Mouse (Mus musculus): ENCODE data around the gene Igf1r. TPM values are rescaled to one million over a fixed set of nuclear protein-coding genes. Genes with fewer than 3 reads are reported as not detected.
A peak's percentile ranks its signal among the peaks of the same experiment; 100 is the strongest.
"Not testable (repeated sequence)": the region's sequence is repeated elsewhere in the genome, so short reads cannot be mapped to it uniquely, and the experiment has no call there.

Gene Igf1r
- polyA plus RNA-seq, 1 experiment from 2014 or later: 9.6 TPM

- Histone ChIP-seq H3K4me2 (no peak overlapping the region), H3K4me1 (peaks cover 9% of the 10 kb centered on the region), H3K27ac (no peak overlapping the region), H3K9me3 (replicated peaks) (no peaks in the 10 kb centered on the region), H3K27me3 (replicated peaks) (peaks cover 10% of the 10 kb centered on the region), H3K9ac (no peak overlapping the region), H3K4me3 (no peak overlapping the region), H3K36me3 (no peaks in the 10 kb centered on the region)
- ATAC-seq: no peak
- WGBS (ENCODE audit: insufficient replicate concordance): 70% methylated on average over 6 of the region's 6 CpGs
Observed at GRCm38 (mm10) chr7:68271816-68272215, 319.2 kb downstream of the Igf1r start.

DNA sequence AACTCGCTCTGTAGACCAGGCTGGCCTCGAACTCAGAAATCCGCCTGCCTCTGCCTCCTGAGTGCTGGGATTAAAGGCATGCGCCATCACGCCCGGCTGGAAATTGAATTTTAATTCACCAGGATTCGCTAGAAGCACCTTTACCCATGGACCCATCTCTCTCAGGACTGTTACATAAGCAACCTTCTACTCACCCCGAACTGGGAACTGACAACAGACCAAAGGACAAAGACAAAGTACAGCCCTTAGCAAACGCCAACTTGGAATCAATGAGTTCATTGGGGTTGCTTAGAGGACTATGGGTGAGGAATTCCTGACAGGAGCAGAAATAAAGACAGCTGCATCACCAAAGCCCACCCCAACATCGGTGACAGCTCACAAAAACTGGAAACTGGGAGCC is 320.0 kb downstream of the Igf1r start:
- ATAC-seq: no peak
- Histone ChIP-seq H3K9ac (no peak overlapping the region), H3K4me3 (no peak overlapping the region), H3K4me1 (peaks cover 9% of the 10 kb centered on the region), H3K4me2 (no peak overlapping the region), H3K9me3 (replicated peaks) (no peaks in the 10 kb centered on the region), H3K36me3 (no peaks in the 10 kb centered on the region), H3K27ac (no peak overlapping the region), H3K27me3 (replicated peaks) (peaks cover 10% of the 10 kb centered on the region)
- 64% methylated on average over 10 of the region's 10 CpGs for WGBS (ENCODE audit: insufficient replicate concordance)

- Histone ChIP-seq H3K4me1 (peaks cover 9% of the 10 kb centered on the region), H3K9me3 (replicated peaks) (no peaks in the 10 kb centered on the region), H3K27me3 (replicated peaks) (peaks cover 10% of the 10 kb centered on the region), H3K9ac (no peak within 1 kb of the TSS), H3K36me3 (no peaks in the 10 kb centered on the region), H3K27ac (no peak within 1 kb of the TSS), H3K4me3 (no peak within 1 kb of the TSS), H3K4me2 (no peak within 1 kb of the TSS)
- no peak for ATAC-seq
Observed at GRCm38 (mm10) chr7:68273515-68273914, 320.9 kb downstream of the Igf1r start, which contains the start of gene Fam169b. TSS of gene Fam169b (plus strand) at chr7:68273839.

DNA sequence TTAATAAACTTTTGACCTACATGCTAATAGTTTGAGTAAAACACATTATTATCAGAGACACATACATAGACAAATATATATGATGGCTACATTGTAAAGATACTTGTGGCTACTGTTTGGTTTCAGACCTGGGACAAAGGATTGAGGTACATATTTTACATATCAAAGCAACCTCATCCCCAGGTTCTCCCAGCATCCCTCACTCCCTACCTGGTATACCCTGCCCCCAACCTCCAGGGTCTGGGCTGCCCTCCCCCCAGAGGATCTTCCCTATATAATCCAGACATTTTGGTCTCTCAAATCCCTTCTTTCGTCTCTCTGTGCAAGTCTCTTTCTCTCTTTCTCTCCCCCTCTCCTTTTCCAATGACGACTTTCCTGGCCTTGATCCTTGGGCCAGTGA is 321.6 kb downstream of the Igf1r start:
- H3K36me3 ChIP-seq: no peaks in the 10 kb centered on the region
- no peak overlapping the region for H3K4me2 ChIP-seq
- 63% methylated on average over 2 of the region's 2 CpGs for WGBS (ENCODE audit: insufficient replicate concordance)
- H3K4me3 ChIP-seq: no peak overlapping the region
- H3K27ac ChIP-seq: no peak overlapping the region
- no peak for ATAC-seq
- no peak overlapping the region for H3K9ac ChIP-seq
- peaks cover 9% of the 10 kb centered on the region for H3K4me1 ChIP-seq
- H3K9me3 ChIP-seq (replicated peaks): no peaks in the 10 kb centered on the region
- H3K27me3 ChIP-seq (replicated peaks): peaks cover 10% of the 10 kb centered on the region

- H3K4me2 ChIP-seq: no peak overlapping the region
- no peaks in the 10 kb centered on the region for H3K36me3 ChIP-seq
- no peak overlapping the region for H3K9ac ChIP-seq
- no peak overlapping the region for H3K27ac ChIP-seq
- H3K27me3 ChIP-seq (replicated peaks): peaks cover 10% of the 10 kb centered on the region
- 58% methylated on average over 9 of the region's 9 CpGs for WGBS (ENCODE audit: insufficient replicate concordance)
- no peak for ATAC-seq
- H3K4me1 ChIP-seq: peaks cover 9% of the 10 kb centered on the region
- H3K4me3 ChIP-seq: no peak overlapping the region
- no peaks in the 10 kb centered on the region for H3K9me3 ChIP-seq (replicated peaks)
Observed at GRCm38 (mm10) chr7:68274951-68275350, 322.3 kb downstream of the Igf1r start.

DNA sequence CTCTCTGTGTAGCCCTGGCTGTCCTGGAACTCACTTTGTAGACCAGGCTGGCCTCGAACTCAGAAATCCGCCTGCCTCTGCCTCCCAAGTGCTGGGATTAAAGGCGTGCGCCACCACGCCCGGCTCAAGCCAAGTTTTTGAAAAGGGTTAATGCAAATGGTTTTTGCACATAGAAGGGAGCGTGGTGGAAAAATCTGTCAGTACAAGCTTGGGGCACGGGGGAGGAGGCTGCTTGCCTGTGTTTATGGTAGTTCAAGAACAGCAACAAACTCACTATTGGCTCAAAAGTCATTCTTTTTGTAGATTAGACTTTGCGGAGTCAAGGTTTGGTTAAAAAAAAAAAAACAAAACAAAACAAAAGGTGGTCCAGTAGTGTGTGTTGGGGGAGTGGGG is 322.8 kb downstream of the Igf1r start:
- H3K36me3 ChIP-seq; H3K27ac ChIP-seq; H3K9ac ChIP-seq; H3K9me3 ChIP-seq (replicated peaks); ATAC-seq; H3K4me1 ChIP-seq: not testable (repeated sequence)
- 33% methylated on average over 9 of the region's 9 CpGs for WGBS (ENCODE audit: insufficient replicate concordance)
- H3K4me3 ChIP-seq: peak overlapping the region; percentile 54
- peak overlapping the region; percentile 83 for H3K4me2 ChIP-seq
- H3K27me3 ChIP-seq (replicated peaks): peaks cover 10% of the 10 kb centered on the region

GRCm38 (mm10) chr7:68275838-68276731 is 323.5 kb downstream of the Igf1r start:
- 10% methylated on average over 35 of the region's 36 CpGs for WGBS (ENCODE audit: insufficient replicate concordance)
- H3K9ac ChIP-seq: peak overlapping the region; percentile 32
- peaks cover 9% of the 10 kb centered on the region for H3K4me1 ChIP-seq
- peak overlapping the region; percentile 83 for H3K4me2 ChIP-seq
- H3K36me3 ChIP-seq: no peaks in the 10 kb centered on the region
- no peaks in the 10 kb centered on the region for H3K9me3 ChIP-seq (replicated peaks)
- peak overlapping the region; percentile 54 for H3K4me3 ChIP-seq
- peak; percentile 15; the same call in 1 of the 2 replicates for ATAC-seq
- H3K27me3 ChIP-seq (replicated peaks): peaks cover 10% of the 10 kb centered on the region
- no peak overlapping the region for H3K27ac ChIP-seq

DNA sequence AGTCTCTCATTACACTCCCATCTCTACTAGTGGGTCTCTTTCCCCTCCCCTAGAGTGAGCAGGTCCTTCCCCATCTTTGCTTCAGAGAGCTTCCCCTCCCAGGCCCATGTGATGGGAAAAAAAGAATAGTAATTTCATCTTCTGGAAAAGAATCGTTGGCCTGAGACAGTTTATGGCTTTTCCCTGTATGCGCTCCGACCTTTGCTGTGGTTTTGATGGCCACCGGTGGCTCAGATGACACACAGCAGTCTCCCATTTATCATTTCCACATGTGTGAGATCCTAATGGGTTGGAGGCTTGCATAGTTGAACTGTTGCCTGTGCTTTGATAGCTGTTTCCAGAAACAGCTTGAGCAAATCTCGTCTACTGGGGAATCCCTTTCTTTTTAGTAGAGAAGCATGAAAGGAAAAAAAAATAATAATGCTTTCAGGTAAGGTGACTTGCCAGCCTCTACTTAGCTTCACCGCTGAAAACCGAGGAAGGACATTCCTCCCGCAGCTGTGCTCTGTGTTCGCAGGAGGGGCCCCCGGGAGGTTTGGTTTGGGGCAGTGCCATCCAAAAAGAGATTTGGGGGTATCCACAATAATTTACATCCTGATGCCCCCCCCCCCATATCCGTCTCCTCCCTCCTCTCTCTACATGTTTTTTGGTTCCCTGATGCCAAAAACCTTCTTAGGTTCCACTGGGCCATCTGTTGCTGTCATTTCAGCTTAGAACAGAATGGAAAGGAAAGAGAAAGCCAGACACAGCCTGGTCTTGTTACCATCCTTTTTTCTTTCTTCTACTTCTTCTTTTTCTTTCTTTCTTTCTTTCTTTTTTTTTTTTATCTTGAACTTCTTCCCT is 324.6 kb downstream of the Igf1r start:
- ATAC-seq: no peak
- Histone ChIP-seq H3K9ac (no peak overlapping the region), H3K36me3 (no peaks in the 10 kb centered on the region), H3K4me3 (no peak overlapping the region), H3K27ac (no peak overlapping the region), H3K9me3 (replicated peaks) (no peaks in the 10 kb centered on the region), H3K27me3 (replicated peaks) (peaks cover 10% of the 10 kb centered on the region), H3K4me2 (no peak overlapping the region), H3K4me1 (peaks cover 9% of the 10 kb centered on the region)
- WGBS (ENCODE audit: insufficient replicate concordance): 41% methylated on average over 11 of the region's 11 CpGs

DNA sequence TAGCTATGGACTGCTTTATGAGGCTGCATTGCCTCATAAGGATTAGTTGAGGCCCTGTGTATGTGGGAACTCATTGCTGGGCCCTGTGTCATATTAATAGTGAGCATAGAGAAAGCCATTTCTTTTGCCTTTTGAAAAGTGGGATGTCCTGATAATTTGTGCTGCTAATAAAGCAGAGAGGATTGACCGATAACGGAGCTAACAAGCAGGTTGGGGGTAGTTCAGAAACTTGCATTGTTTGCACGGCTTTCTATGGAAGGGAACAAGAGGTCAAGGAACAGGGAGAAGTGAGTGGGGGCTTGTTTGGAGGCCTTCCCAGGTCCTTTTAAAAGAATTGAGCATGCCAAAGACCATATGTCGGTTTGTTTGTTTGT is 325.3 kb downstream of the Igf1r start:
- H3K9me3 ChIP-seq (replicated peaks): no peaks in the 10 kb centered on the region
- no peak overlapping the region for H3K4me3 ChIP-seq
- ATAC-seq: no peak
- H3K27ac ChIP-seq: no peak overlapping the region
- peaks cover 9% of the 10 kb centered on the region for H3K4me1 ChIP-seq
- H3K4me2 ChIP-seq: no peak overlapping the region
- H3K36me3 ChIP-seq: no peaks in the 10 kb centered on the region
- peaks cover 10% of the 10 kb centered on the region for H3K27me3 ChIP-seq (replicated peaks)
- 66% methylated on average over 4 of the region's 4 CpGs for WGBS (ENCODE audit: insufficient replicate concordance)
- H3K9ac ChIP-seq: no peak overlapping the region

- H3K9me3 ChIP-seq (replicated peaks): no peaks in the 10 kb centered on the region
- H3K27ac ChIP-seq: no peak overlapping the region
- H3K36me3 ChIP-seq: no peaks in the 10 kb centered on the region
- peaks cover 10% of the 10 kb centered on the region for H3K27me3 ChIP-seq (replicated peaks)
- 85% methylated on average over 6 of the region's 6 CpGs for WGBS (ENCODE audit: insufficient replicate concordance)
- H3K9ac ChIP-seq: no peak overlapping the region
- ATAC-seq: no peak
- H3K4me2 ChIP-seq: no peak overlapping the region
- H3K4me3 ChIP-seq: no peak overlapping the region
- H3K4me1 ChIP-seq: peaks cover 9% of the 10 kb centered on the region
Observed at GRCm38 (mm10) chr7:68278385-68278784, 325.8 kb downstream of the Igf1r start.

DNA sequence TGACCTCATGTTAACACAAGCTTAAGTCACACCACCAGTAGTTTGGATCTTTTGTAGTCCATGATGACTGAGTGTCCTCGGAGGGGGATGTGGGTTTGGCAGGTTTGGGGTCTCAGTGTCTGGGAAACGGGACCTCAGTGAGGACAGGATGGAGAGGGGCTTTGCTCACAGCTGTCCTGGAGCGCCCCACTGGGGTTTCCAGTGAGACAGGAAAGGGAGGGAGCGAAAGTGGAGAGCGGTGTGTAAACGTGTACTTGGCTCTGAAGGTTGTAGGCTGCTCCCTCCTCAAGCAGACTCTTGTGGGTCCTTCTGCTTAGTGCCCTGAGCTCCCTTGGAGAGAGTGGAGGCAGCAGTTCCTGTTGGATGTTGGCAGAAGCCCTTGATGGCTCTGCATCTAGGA is 326.3 kb downstream of the Igf1r start:
- H3K9ac ChIP-seq: no peak overlapping the region
- peaks cover 9% of the 10 kb centered on the region for H3K4me1 ChIP-seq
- H3K27me3 ChIP-seq (replicated peaks): peaks cover 10% of the 10 kb centered on the region
- no peak overlapping the region for H3K4me3 ChIP-seq
- H3K36me3 ChIP-seq: no peaks in the 10 kb centered on the region
- no peak for ATAC-seq
- H3K27ac ChIP-seq: no peak overlapping the region
- H3K4me2 ChIP-seq: no peak overlapping the region
- WGBS (ENCODE audit: insufficient replicate concordance): 66% methylated on average over 6 of the region's 6 CpGs
- H3K9me3 ChIP-seq (replicated peaks): no peaks in the 10 kb centered on the region

- H3K9ac ChIP-seq: no peak overlapping the region
- no peak overlapping the region for H3K27ac ChIP-seq
- no peaks in the 10 kb centered on the region for H3K9me3 ChIP-seq (replicated peaks)
- 65% methylated on average over 7 of the region's 7 CpGs for WGBS (ENCODE audit: insufficient replicate concordance)
- ATAC-seq: no peak
- H3K36me3 ChIP-seq: no peaks in the 10 kb centered on the region
- no peak overlapping the region for H3K4me2 ChIP-seq
- H3K4me3 ChIP-seq: no peak overlapping the region
- H3K27me3 ChIP-seq (replicated peaks): peaks cover 8% of the 10 kb centered on the region
- H3K4me1 ChIP-seq: peaks cover 9% of the 10 kb centered on the region
Observed at GRCm38 (mm10) chr7:68279481-68279880, 326.9 kb downstream of the Igf1r start.

All from liver, embryonic 12.5 days (tissue).